Mouse (Mus musculus) frontal cortex, adult 2 months (tissue): ENCODE measurements around the gene Tcf19. TPM values are rescaled to one million over a fixed set of nuclear protein-coding genes. Genes with fewer than 3 reads are reported as not detected.
A peak's percentile ranks its signal among the peaks of the same experiment; 100 is the strongest.
"Not testable (repeated sequence)": the region's sequence is repeated elsewhere in the genome, so short reads cannot be mapped to it uniquely, and the experiment has no call there.

Experiments
- DNase-seq, 2 experiments: peaks; one replicate each; pipeline ENCODE4 v3.0.0; 2022; ENCODE audit warnings: low spot score in 1 of 2; ENCODE audit errors: extremely low spot score in 1 of 2
- polyA plus RNA-seq: library from polyadenylated mRNA; depleted of rRNA; stranded (reverse); fragments of >200 nt; gene quantifications from 2 replicates; pipeline ENCODE4 v1.2.3, GENCODE M21; 2012; rRNA removed

The Tcf19 gene
- polyA plus RNA-seq, 1 experiment, result 7.7 TPM

DNA sequence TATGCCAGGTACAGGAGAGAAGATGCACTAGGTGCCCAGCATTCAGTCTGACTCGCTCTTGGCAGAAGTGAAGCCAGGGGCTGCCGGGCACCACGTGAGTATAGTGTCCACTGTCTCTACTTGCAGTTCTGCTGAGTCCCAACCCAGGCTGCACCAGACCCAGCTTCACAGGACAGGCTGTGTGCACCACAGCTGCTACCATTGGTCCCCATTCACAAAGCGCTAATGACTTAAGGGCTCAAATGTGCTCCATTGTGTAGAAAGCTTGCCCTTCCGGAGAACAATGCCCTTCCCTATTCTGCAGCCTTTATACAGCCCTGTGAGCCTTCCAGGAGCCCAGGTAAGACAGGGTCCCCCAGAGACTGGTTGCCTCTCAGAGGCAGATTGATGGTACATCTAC, 26.3 kb downstream of the Tcf19 start:
- no peak for DNase-seq

DNA sequence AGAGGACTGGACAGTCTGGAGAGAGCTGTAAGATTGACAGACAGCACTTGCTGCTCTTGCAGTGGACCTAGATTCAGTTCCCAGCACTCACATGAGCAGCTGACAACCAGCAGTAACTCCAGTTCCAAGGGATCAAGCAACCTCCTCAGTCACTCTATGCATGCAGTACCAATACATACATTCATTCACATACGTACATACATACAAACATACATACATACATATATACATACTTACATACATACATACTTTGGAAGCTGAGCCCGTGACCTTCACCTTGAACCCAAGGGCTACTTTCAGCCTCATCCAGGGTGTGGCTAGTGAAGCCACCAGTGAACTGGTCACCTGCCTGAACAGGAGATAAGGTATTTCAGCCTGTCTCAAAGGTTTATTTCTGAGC, 28.6 kb downstream of the Tcf19 start:
- DNase-seq, result no peak

DNA sequence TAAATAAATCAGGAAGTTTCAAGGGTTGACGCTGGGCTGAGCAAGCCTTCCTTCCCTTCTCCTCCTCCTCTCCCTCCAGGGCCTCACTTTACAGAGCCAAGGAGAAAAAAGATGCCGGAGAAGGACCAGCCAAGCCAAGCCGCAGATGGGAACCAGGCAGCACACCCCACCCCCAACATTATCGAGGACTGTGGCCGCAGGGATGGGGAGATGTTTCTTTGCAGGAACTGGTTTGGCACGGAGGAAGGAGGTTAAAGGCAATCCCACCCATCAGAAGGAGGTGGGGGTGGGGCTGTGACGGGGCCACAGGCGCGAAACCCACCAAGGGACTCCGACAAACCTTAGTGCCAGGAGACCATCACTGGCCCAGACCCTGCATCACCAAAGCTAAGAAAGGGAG, 29.9 kb downstream of the Tcf19 start:
- DNase-seq, result no peak

- no peak for DNase-seq
Measured at GRCm38 (mm10) chr17:35485702-35486101, 30.9 kb downstream of the Tcf19 start.

GRCm38 (mm10) chr17:35484066-35484465, 32.6 kb downstream of the Tcf19 start:
- peak in 1 of 2 experiments; percentile 77 for DNase-seq

- DNase-seq, result no peak
Measured at GRCm38 (mm10) chr17:35469842-35470751, 46.5 kb downstream of the Tcf19 start, which contains the start of gene H2-Q10. Gene H2-Q10 (plus strand): TSS chr17:35470089.

- not testable (repeated sequence) for DNase-seq
Measured at GRCm38 (mm10) chr17:35468936-35469335, 47.7 kb downstream of the Tcf19 start.

DNA sequence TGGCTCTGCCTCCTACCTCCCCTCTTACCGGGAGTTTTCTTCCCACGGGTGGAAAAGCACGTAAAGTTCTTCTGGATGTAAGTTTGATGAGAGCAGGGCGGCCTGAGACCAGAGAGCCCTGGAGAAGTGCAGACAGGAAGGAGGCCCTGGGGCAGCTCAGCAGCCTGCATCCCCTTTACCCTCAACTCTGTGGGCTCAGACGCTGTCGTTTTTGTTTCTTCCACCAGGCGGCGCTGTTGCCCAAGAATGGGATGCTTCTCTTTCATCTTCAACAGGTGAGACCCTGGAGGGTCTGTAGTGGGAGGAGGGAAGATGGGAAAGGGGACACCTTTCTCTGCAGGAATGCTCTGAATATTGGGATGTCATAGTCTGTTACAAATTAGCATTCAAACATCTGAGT, 51.0 kb downstream of the Tcf19 start:
- DNase-seq, result not testable (repeated sequence)

Other genes starting within 250 kb of the Tcf19 start
- gene H2-Q1, start 196.4 kb downstream of the Tcf19 start, polyA plus RNA-seq, result 0.44 and 1.1 TPM in 2 replicates
- gene H2-Q2, start 174.6 kb downstream of the Tcf19 start, polyA plus RNA-seq, result 0.14 and 0.46 TPM in 2 replicates
- 9.1 and 9.7 TPM in 2 replicates for gene H2-Q4, start 137.2 kb downstream of the Tcf19 start, polyA plus RNA-seq
- 0.88 and 0.99 TPM in 2 replicates for gene H2-Q6, start 92.0 kb downstream of the Tcf19 start, polyA plus RNA-seq
- 1.8 and 2.3 TPM in 2 replicates for gene H2-Q7, start 77.7 kb downstream of the Tcf19 start, polyA plus RNA-seq
- 0.10 and 0.11 TPM in 2 replicates for gene H2-Q10, start 46.7 kb downstream of the Tcf19 start, polyA plus RNA-seq
- 0.10 TPM in 1 of 2 replicates, not detected in the other for gene Pou5f1, start 10.8 kb downstream of the Tcf19 start, polyA plus RNA-seq
- 10.7 and 11.6 TPM in 2 replicates for gene Cchcr1, start 276 bp upstream of the Tcf19 start, polyA plus RNA-seq
- 0.44 and 0.65 TPM in 2 replicates for gene Psors1c2, start 16.4 kb upstream of the Tcf19 start, polyA plus RNA-seq
- gene Cdsn, start 35.3 kb upstream of the Tcf19 start, polyA plus RNA-seq, result 0.70 and 0.99 TPM in 2 replicates
- gene 2300002M23Rik, start 50.6 kb upstream of the Tcf19 start, polyA plus RNA-seq, result not detected in 2 replicates
- gene Sfta2, start 84.7 kb upstream of the Tcf19 start, polyA plus RNA-seq, result not detected in 2 replicates
- gene Gm9573, start 109.8 kb upstream of the Tcf19 start, polyA plus RNA-seq, result 0.06 TPM in 2 replicates
- gene Mucl3, start 126.9 kb upstream of the Tcf19 start, polyA plus RNA-seq, result 0.08 TPM in 1 of 2 replicates, not detected in the other
- 34.1 and 36.7 TPM in 2 replicates for gene Vars2, start 150.8 kb upstream of the Tcf19 start, polyA plus RNA-seq
- gene Gtf2h4, start 156.9 kb upstream of the Tcf19 start, polyA plus RNA-seq, result 26.2 and 26.6 TPM in 2 replicates
- 46.6 and 46.8 TPM in 2 replicates for gene Ddr1, start 187.8 kb upstream of the Tcf19 start, polyA plus RNA-seq